Mouse (Mus musculus) midbrain, embryonic 13.5 days (tissue): Measurements from ENCODE around the gene Itgax. TPM values are rescaled to one million over a fixed set of nuclear protein-coding genes. Genes with fewer than 3 reads are reported as not detected.
"Not testable (repeated sequence)": the region's sequence is repeated elsewhere in the genome, so short reads cannot be mapped to it uniquely, and the experiment has no call there.

Source experiments
- ATAC-seq: fragments of 200-750 bp; cut with Nextera tagmentation; 2 replicates; pipeline ENCODE4 v1.8.0; 2017; ENCODE audit warnings: mild to moderate bottlenecking, moderate TSS enrichment, moderate library complexity
- H3K27ac ChIP-seq: fragments of 300-500 bp; sonication (generic); 2 replicates; pipeline ENCODE4 v1.5.1; 2015; ENCODE audit warnings: inconsistent platforms, mild to moderate bottlenecking, moderate library complexity
- H3K27me3 ChIP-seq: fragments of 300-500 bp; sonication (generic); 2 replicates; pipeline ENCODE4 v1.6.1; 2015; ENCODE audit warnings: mild to moderate bottlenecking, inconsistent platforms
- H3K36me3 ChIP-seq: fragments of 300-500 bp; sonication (generic); 2 replicates; pipeline ENCODE4 v1.6.1; 2015; ENCODE audit warnings: mild to moderate bottlenecking, inconsistent platforms
- H3K4me1 ChIP-seq: fragments of 300-500 bp; sonication (generic); replicated peaks from 2 replicates; pipeline ENCODE4 v1.6.1; 2015; ENCODE audit warnings: inconsistent platforms
- H3K4me2 ChIP-seq: fragments of 300-500 bp; sonication (generic); replicated peaks from 2 replicates; pipeline ENCODE4 v1.6.1; 2015; ENCODE audit warnings: moderate library complexity, mild to moderate bottlenecking, inconsistent platforms
- H3K4me3 ChIP-seq: fragments of 300-500 bp; sonication (generic); replicated peaks from 2 replicates; pipeline ENCODE4 v1.5.1; 2015; ENCODE audit warnings: mild to moderate bottlenecking, inconsistent platforms
- H3K9ac ChIP-seq: fragments of 300-500 bp; sonication (generic); replicated peaks from 2 replicates; pipeline ENCODE4 v1.6.1; 2015; ENCODE audit warnings: mild to moderate bottlenecking, inconsistent platforms
- H3K9me3 ChIP-seq: fragments of 300-500 bp; sonication (generic); 2 replicates; pipeline ENCODE4 v1.6.1; 2016; ENCODE audit warnings: mild to moderate bottlenecking, inconsistent platforms
- WGBS: fragments of 180-500 bp; shearing (Covaris S2); methylation state at CpG from one replicate; pipeline ENCODE4 v1.1.7; 2015; 5-methylcytosine and 5-hydroxymethylcytosine counted together
- polyA plus RNA-seq: library from polyadenylated mRNA; unstranded; fragments of >200 nt; fragmentation: Nextera tagmentation; extraction: Ambion mirVana; gene quantifications from 2 replicates; pipeline ENCODE4 v1.2.1, GENCODE M21; 2015

The Itgax gene
- polyA plus RNA-seq, 1 experiment from 2014 or later: 0.07 TPM

DNA sequence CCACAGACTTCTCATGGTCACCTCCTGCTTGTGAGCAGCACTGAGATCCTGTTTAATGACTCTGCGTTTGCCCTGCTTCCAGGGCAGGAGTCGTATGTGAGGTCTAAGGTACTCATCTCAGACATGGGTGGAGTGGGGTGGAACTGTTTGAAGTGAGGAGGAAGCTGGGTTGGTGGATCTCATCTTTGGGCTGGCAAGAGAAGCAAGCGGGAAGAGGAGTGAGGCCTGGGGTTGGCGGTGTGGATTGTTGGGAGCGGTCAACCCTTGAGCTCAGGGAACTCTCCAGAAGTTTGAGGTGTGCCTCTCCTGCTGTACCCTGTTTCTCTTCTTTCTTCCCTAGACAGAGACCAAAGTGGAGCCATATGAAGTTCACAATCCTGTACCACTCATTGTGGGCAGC is 13.0 kb upstream of the Itgax start:
- Histone ChIP-seq H3K9me3 (no peaks in the 10 kb centered on the region), H3K9ac (no peak overlapping the region), H3K27ac (no peak overlapping the region), H3K36me3 (no peaks in the 10 kb centered on the region), H3K4me3 (no peak overlapping the region), H3K27me3 (no peaks in the 10 kb centered on the region), H3K4me1 (no peaks in the 10 kb centered on the region), H3K4me2 (no peak overlapping the region)
- no peak for ATAC-seq
- 93% methylated on average over 5 of the region's 5 CpGs for WGBS

- Histone ChIP-seq H3K36me3 (no peaks in the 10 kb centered on the region), H3K27ac (no peak overlapping the region), H3K27me3 (no peaks in the 10 kb centered on the region), H3K4me1 (no peaks in the 10 kb centered on the region), H3K4me3 (no peak overlapping the region), H3K9ac (no peak overlapping the region), H3K9me3 (no peaks in the 10 kb centered on the region), H3K4me2 (no peak overlapping the region)
- WGBS: 86% methylated on average over 6 of the region's 6 CpGs
- ATAC-seq: no peak
Observed at GRCm38 (mm10) chr7:128119726-128120490, 9.4 kb upstream of the Itgax start.

DNA sequence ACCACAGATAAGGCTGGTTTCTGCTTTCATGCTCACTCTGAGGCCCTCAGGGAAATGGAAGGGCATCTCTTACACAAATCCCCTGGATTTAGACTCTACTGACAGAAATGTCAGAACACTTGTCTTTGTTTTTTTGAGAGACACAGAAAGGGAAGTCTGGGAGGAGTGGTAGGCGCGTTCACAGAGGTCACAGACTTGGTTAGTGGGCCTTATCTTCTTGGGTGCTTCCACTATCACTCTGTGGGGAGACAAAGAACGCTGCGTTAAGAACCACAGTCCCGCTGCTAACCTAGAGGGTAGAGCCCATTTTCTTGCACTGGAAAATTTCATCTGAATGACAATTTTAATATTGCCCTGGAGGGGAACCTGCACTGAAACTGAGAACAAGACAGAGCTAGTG is 2.8 kb downstream of the Itgax start:
- H3K27ac ChIP-seq: no peak overlapping the region
- H3K9ac ChIP-seq: no peak overlapping the region
- no peak overlapping the region for H3K4me2 ChIP-seq
- no peaks in the 10 kb centered on the region for H3K9me3 ChIP-seq
- no peaks in the 10 kb centered on the region for H3K4me1 ChIP-seq
- no peaks in the 10 kb centered on the region for H3K36me3 ChIP-seq
- 96% methylated on average over 5 of the region's 5 CpGs for WGBS
- no peak overlapping the region for H3K4me3 ChIP-seq
- ATAC-seq: no peak
- no peaks in the 10 kb centered on the region for H3K27me3 ChIP-seq

GRCm38 (mm10) chr7:128133596-128133995 is 4.2 kb downstream of the Itgax start:
- Histone ChIP-seq H3K4me3 (no peak overlapping the region), H3K9me3 (no peaks in the 10 kb centered on the region), H3K27ac (no peak overlapping the region), H3K9ac (no peak overlapping the region), H3K4me2 (no peak overlapping the region), H3K27me3 (no peaks in the 10 kb centered on the region), H3K4me1 (no peaks in the 10 kb centered on the region), H3K36me3 (no peaks in the 10 kb centered on the region)
- ATAC-seq: no peak
- 92% methylated on average over 2 of the region's 2 CpGs for WGBS

- 64% methylated on average over 4 of the region's 4 CpGs for WGBS
- H3K4me2 ChIP-seq: no peak overlapping the region
- no peaks in the 10 kb centered on the region for H3K36me3 ChIP-seq
- ATAC-seq: no peak
- H3K9me3 ChIP-seq: no peaks in the 10 kb centered on the region
- no peak overlapping the region for H3K27ac ChIP-seq
- no peaks in the 10 kb centered on the region for H3K4me1 ChIP-seq
- H3K9ac ChIP-seq: no peak overlapping the region
- no peak overlapping the region for H3K4me3 ChIP-seq
- H3K27me3 ChIP-seq: no peaks in the 10 kb centered on the region
Observed at GRCm38 (mm10) chr7:128136927-128137326, 7.6 kb downstream of the Itgax start.

DNA sequence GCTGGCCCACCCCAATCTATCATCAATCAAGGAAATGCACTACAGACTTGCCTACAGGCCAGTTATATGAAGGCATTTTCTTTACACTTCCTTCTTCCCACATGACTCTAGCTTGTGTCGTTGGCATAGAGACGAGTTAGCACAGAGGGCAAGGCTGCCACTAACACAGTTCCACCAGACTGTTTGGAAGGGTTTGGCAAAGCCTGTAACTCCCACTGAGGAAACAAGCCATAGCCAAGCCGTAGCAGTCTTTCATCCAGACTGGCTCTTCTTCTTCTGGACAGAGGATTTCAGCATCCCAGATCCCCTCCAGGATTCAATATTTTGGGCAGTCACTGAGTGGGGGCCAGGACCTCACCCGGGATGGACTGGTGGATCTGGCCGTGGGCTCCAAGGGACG is 10.3 kb downstream of the Itgax start:
- no peak for ATAC-seq
- Histone ChIP-seq H3K4me2 (no peak overlapping the region), H3K4me3 (no peak overlapping the region), H3K9ac (no peak overlapping the region), H3K27me3 (no peaks in the 10 kb centered on the region), H3K9me3 (no peaks in the 10 kb centered on the region), H3K4me1 (no peaks in the 10 kb centered on the region), H3K36me3 (no peaks in the 10 kb centered on the region), H3K27ac (no peak overlapping the region)
- 92% methylated on average over 6 of the region's 6 CpGs for WGBS

DNA sequence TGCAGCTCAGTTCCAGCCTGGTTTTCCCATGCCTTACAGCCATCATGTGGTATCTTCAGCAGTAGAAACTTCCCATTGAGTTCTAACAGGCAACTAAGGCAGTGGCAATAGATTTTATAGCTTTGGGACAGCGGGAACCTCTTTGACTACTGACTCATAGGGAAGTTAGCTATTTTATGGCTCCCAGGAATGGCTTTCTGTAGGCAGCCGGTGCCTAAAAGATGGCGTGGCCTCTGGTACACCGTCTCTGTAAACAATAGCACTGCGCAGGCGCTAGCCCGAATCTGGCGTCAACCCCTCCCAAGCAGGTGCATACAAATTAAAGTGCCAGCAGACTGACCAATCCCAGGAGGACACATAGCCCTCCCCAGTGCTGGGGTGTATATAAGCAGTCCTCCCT is 21.6 kb downstream of the Itgax start:
- Histone ChIP-seq H3K27ac (no peak overlapping the region), H3K4me2 (no peak overlapping the region), H3K4me1 (no peaks in the 10 kb centered on the region), H3K4me3 (no peak overlapping the region), H3K9me3 (no peaks in the 10 kb centered on the region), H3K27me3 (no peaks in the 10 kb centered on the region), H3K36me3 (no peaks in the 10 kb centered on the region), H3K9ac (no peak overlapping the region)
- WGBS: 92% methylated on average over 8 of the region's 8 CpGs
- ATAC-seq: no peak

- no peaks in the 10 kb centered on the region for H3K9me3 ChIP-seq
- H3K27ac ChIP-seq: no peak within 1 kb of the TSS
- no peak within 1 kb of the TSS; the same call in 1 of the 2 replicates for H3K9ac ChIP-seq
- no peaks in the 10 kb centered on the region for H3K36me3 ChIP-seq
- H3K4me3 ChIP-seq: no peak within 1 kb of the TSS
- WGBS: 95% methylated on average over 21 of the region's 21 CpGs
- H3K4me1 ChIP-seq: no peaks in the 10 kb centered on the region
- no peaks in the 10 kb centered on the region for H3K27me3 ChIP-seq
- no peak for ATAC-seq
- no peak within 1 kb of the TSS for H3K4me2 ChIP-seq
Observed at GRCm38 (mm10) chr7:128154076-128154475, 24.7 kb downstream of the Itgax start, which contains the start of gene Itgad. TSS of gene Itgad (plus strand) at chr7:128154376.

GRCm38 (mm10) chr7:128154924-128155323 is 25.6 kb downstream of the Itgax start:
- Histone ChIP-seq H3K27ac (no peak overlapping the region), H3K36me3 (no peaks in the 10 kb centered on the region), H3K4me3 (no peak overlapping the region), H3K4me1 (no peaks in the 10 kb centered on the region), H3K27me3 (no peaks in the 10 kb centered on the region), H3K9me3 (no peaks in the 10 kb centered on the region), H3K4me2 (no peak overlapping the region), H3K9ac (no peak overlapping the region; the same call in 1 of the 2 replicates)
- 49% methylated on average over 10 of the region's 10 CpGs for WGBS
- no peak for ATAC-seq

DNA sequence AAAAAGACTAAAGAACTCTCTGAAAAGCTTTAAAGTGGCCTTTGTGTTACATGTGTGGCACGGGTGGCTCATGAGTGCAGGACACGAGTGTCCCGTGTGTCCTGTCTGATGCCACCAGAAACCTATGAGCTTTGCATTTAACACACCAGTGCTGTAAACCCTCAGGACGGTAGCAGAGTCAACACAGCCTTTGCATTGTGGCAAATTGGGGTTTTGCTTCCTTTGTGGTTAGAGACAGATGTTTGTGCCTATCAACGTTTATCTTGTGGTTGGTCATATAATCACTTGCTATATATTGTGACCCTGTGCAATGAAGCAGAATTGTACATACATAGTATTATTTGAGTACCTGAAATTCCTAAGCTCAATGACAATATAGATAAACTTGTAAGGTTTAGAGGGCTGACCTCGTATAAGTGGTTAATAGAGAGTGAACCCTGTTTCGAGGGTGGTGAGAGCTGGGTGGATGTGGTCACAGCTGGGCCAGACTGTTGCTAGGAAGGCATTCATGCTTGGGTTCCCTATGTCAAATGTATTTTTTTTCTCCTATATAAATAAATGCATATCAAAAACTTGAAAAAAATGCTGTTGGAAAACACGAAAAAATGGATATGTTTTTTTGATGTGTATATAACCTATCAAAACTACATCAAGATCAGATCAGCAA is 29.5 kb downstream of the Itgax start:
- H3K36me3 ChIP-seq, H3K4me3 ChIP-seq, H3K27ac ChIP-seq, H3K9me3 ChIP-seq, H3K4me2 ChIP-seq, H3K4me1 ChIP-seq, H3K9ac ChIP-seq, ATAC-seq, H3K27me3 ChIP-seq: not testable (repeated sequence)
- WGBS: 81% methylated on average over 8 of the region's 8 CpGs

DNA sequence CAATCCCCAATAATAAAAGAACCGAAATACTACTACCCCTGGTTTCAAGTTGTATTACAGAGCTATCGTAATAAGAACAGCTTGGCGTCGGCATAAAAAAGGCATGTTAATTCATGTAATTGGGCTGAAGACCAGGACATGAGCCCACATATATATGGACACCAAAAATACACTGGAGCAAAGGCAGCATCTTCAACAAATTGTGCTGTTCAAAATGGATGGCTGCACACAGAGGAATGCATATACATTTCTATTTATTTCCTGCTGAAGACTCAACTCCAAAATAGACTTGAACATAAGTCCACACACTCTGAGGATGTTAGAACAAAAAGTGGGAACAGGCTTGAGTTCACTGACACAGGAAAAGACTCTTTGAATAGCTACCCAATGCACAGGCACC is 34.7 kb downstream of the Itgax start:
- H3K36me3 ChIP-seq: no peaks in the 10 kb centered on the region
- WGBS: 96% methylated on average over 4 of the region's 4 CpGs
- H3K4me3 ChIP-seq: no peak overlapping the region
- no peak overlapping the region for H3K9ac ChIP-seq
- H3K27me3 ChIP-seq: no peaks in the 10 kb centered on the region
- no peaks in the 10 kb centered on the region for H3K4me1 ChIP-seq
- no peak overlapping the region for H3K4me2 ChIP-seq
- H3K9me3 ChIP-seq: no peaks in the 10 kb centered on the region
- ATAC-seq: no peak
- no peak overlapping the region for H3K27ac ChIP-seq

DNA sequence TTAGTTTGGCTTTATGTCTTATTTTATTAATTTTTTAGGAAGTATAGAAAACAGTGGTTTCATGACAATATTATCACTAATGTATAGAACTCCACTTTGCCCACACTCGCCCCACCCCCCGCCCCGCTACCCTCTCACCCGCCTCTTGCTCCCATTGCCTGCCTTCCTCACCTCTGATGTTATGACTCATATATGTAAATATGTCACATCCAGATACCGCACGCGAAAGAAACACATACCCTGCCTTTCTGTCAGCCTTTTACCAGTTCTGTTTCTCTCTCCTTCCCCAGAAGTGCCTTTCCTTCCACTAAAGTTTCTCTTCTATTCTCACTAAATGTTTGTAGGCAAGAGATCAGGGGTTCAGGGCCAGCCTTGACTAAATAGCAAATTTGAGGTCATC is 37.0 kb downstream of the Itgax start:
- no peaks in the 10 kb centered on the region for H3K4me1 ChIP-seq
- no peaks in the 10 kb centered on the region for H3K36me3 ChIP-seq
- no peak overlapping the region for H3K27ac ChIP-seq
- H3K9me3 ChIP-seq: no peaks in the 10 kb centered on the region
- H3K27me3 ChIP-seq: no peaks in the 10 kb centered on the region
- 89% methylated on average over 7 of the region's 7 CpGs for WGBS
- no peak overlapping the region for H3K4me3 ChIP-seq
- no peak for ATAC-seq
- H3K9ac ChIP-seq: no peak overlapping the region
- H3K4me2 ChIP-seq: no peak overlapping the region
